Mouse (Mus musculus) neural tube, embryonic 11.5 days (tissue): Measurements from ENCODE around the gene Cnn2. TPM values are rescaled to one million over a fixed set of nuclear protein-coding genes. Genes with fewer than 3 reads are reported as not detected.
A peak's percentile ranks its signal among the peaks of the same experiment; 100 is the strongest.

ENCODE experiments used
- ATAC-seq: fragments of 200-750 bp; cut with Nextera tagmentation; 2 replicates; pipeline ENCODE4 v1.8.0; 2017; ENCODE audit warnings: moderate number of reproducible peaks, mild to moderate bottlenecking, moderate TSS enrichment, moderate library complexity; ENCODE audit not compliant: insufficient read depth, low FRiP score, low TSS enrichment
- DNase-seq: peaks from one replicate; pipeline ENCODE4 v3.0.0-alpha.2; 2015; ENCODE audit warnings: low spot score
- H3K27ac ChIP-seq: fragments of 300-500 bp; sonication (generic); 2 replicates; pipeline ENCODE4 v1.5.1; 2014; ENCODE audit warnings: low read depth, mild to moderate bottlenecking, low read length
- H3K27me3 ChIP-seq: fragments of 300-500 bp; sonication (generic); 2 replicates; pipeline ENCODE4 v1.6.1; 2014; ENCODE audit warnings: mild to moderate bottlenecking, low read length, mixed read lengths; ENCODE audit not compliant: control insufficient read depth, insufficient read depth
- H3K36me3 ChIP-seq: fragments of 300-500 bp; sonication (generic); 2 replicates; pipeline ENCODE4 v1.6.1; 2014; ENCODE audit warnings: mild to moderate bottlenecking, low read length, moderate library complexity, mixed read lengths; ENCODE audit not compliant: control insufficient read depth, insufficient read depth
- H3K4me1 ChIP-seq: fragments of 300-500 bp; sonication (generic); 2 replicates; pipeline ENCODE4 v1.6.1; 2014; ENCODE audit warnings: low read length, mixed read lengths; ENCODE audit not compliant: control insufficient read depth, insufficient read depth
- H3K4me2 ChIP-seq: fragments of 300-500 bp; sonication (generic); 2 replicates; pipeline ENCODE4 v1.6.1; 2014; ENCODE audit warnings: low read depth, mild to moderate bottlenecking, moderate library complexity
- H3K4me3 ChIP-seq: fragments of 300-500 bp; sonication (generic); 2 replicates; pipeline ENCODE4 v1.5.1; 2014; ENCODE audit warnings: low read depth, low read length
- H3K9ac ChIP-seq: fragments of 300-500 bp; sonication (generic); 2 replicates; pipeline ENCODE4 v1.6.1; 2014; ENCODE audit warnings: mild to moderate bottlenecking, low read length
- H3K9me3 ChIP-seq: fragments of 300-500 bp; sonication (generic); 2 replicates; pipeline ENCODE4 v1.6.1; 2016; ENCODE audit warnings: low read length; ENCODE audit not compliant: control insufficient read depth
- WGBS: fragments of 180-500 bp; shearing (Covaris S2); extraction: QIAGEN DNeasy Blood & Tissue Kit; methylation state at CpG from one replicate; pipeline ENCODE4 v1.1.7; 2014; 5-methylcytosine and 5-hydroxymethylcytosine counted together
- polyA plus RNA-seq: library from polyadenylated mRNA; unstranded; fragments of >200 nt; fragmentation: Nextera tagmentation; extraction: Ambion mirVana; gene quantifications from 2 replicates; pipeline ENCODE4 v1.2.1, GENCODE M21; 2014

Cnn2 gene
- polyA plus RNA-seq: 167 and 187 TPM in 2 replicates

- H3K4me2 ChIP-seq: peak within 1 kb of the TSS; percentile 47
- H3K27ac ChIP-seq: 0 out of 2 replicates have a peak within 1 kb of the TSS, but pooled peaks have one; percentile 44
- under 1% methylated on average over 59 of the region's 59 CpGs for WGBS
- peak within 1 kb of the TSS; percentile 62 for H3K9ac ChIP-seq
- peaks cover 5% of the 10 kb centered on the region; the same call in 1 of the 2 replicates for H3K9me3 ChIP-seq
- peak within 1 kb of the TSS; percentile 55 for H3K4me3 ChIP-seq
- peaks cover 32% of the 10 kb centered on the region for H3K27me3 ChIP-seq
- H3K4me1 ChIP-seq: peaks cover 7% of the 10 kb centered on the region; the same call in 1 of the 2 replicates
- ATAC-seq: no peak
- DNase-seq: peak; percentile 73
- no peaks in the 10 kb centered on the region; the same call in 1 of the 2 replicates for H3K36me3 ChIP-seq
Measured at GRCm38 (mm10) chr10:79988506-79989271, at the start of gene Cnn2. Cnn2 (plus strand) TSS chr10:79988584.

- no peaks in the 10 kb centered on the region for H3K27me3 ChIP-seq
- DNase-seq: no peak
- no peak overlapping the region for H3K27ac ChIP-seq
- H3K4me2 ChIP-seq: no peak overlapping the region
- H3K9me3 ChIP-seq: no peaks in the 10 kb centered on the region
- peaks cover 19% of the 10 kb centered on the region for H3K4me1 ChIP-seq
- ATAC-seq: no peak
- WGBS: 58% methylated on average over 7 of the region's 7 CpGs
- 0 out of 2 replicates have a peak, but pooled peaks cover 2% of the 10 kb centered on the region for H3K36me3 ChIP-seq
- no peak overlapping the region for H3K4me3 ChIP-seq
- no peak overlapping the region for H3K9ac ChIP-seq
Measured at GRCm38 (mm10) chr10:79940749-79941148, 47.6 kb upstream of the Cnn2 start.

GRCm38 (mm10) chr10:79942988-79943387 is 45.4 kb upstream of the Cnn2 start:
- ATAC-seq: no peak
- peaks cover 33% of the 10 kb centered on the region for H3K4me1 ChIP-seq
- H3K27me3 ChIP-seq: no peaks in the 10 kb centered on the region
- H3K36me3 ChIP-seq: 0 out of 2 replicates have a peak, but pooled peaks cover 2% of the 10 kb centered on the region
- no peak overlapping the region for H3K27ac ChIP-seq
- H3K4me3 ChIP-seq: no peak overlapping the region
- H3K9ac ChIP-seq: no peak overlapping the region
- no peaks in the 10 kb centered on the region for H3K9me3 ChIP-seq
- DNase-seq: no peak
- H3K4me2 ChIP-seq: no peak overlapping the region
- 96% methylated on average over 1 of the region's 1 CpGs for WGBS

- Histone ChIP-seq H3K4me2 (no peak overlapping the region), H3K27ac (no peak overlapping the region), H3K9ac (no peak overlapping the region), H3K4me3 (no peak overlapping the region), H3K4me1 (peaks cover 30% of the 10 kb centered on the region), H3K27me3 (no peaks in the 10 kb centered on the region), H3K9me3 (no peaks in the 10 kb centered on the region), H3K36me3 (peaks cover 5% of the 10 kb centered on the region; the same call in 1 of the 2 replicates)
- ATAC-seq (no peak), DNase-seq (no peak)
- WGBS: 69% methylated on average over 9 of the region's 9 CpGs
Measured at GRCm38 (mm10) chr10:79943471-79943901, 44.9 kb upstream of the Cnn2 start.

GRCm38 (mm10) chr10:79945507-79946234 is 42.7 kb upstream of the Cnn2 start:
- 8% methylated on average over 16 of the region's 16 CpGs for WGBS
- Histone ChIP-seq H3K4me2 (no peak overlapping the region), H3K9me3 (no peaks in the 10 kb centered on the region), H3K4me1 (peaks cover 30% of the 10 kb centered on the region), H3K27ac (peak overlapping the region; percentile 64; the same call in 1 of the 2 replicates), H3K27me3 (no peaks in the 10 kb centered on the region), H3K4me3 (no peak overlapping the region), H3K9ac (peak overlapping the region; percentile 26; the same call in 1 of the 2 replicates), H3K36me3 (peaks cover 12% of the 10 kb centered on the region)
- peak; percentile 70 for DNase-seq
- ATAC-seq: peak; percentile 78; the same call in 1 of the 2 replicates

GRCm38 (mm10) chr10:79946752-79947322 is 41.5 kb upstream of the Cnn2 start:
- Histone ChIP-seq H3K27ac (peak overlapping the region; percentile 7; the same call in 1 of the 2 replicates), H3K9me3 (no peaks in the 10 kb centered on the region), H3K4me1 (peaks cover 30% of the 10 kb centered on the region), H3K27me3 (no peaks in the 10 kb centered on the region), H3K36me3 (peaks cover 16% of the 10 kb centered on the region), H3K4me3 (no peak overlapping the region), H3K9ac (0 out of 2 replicates have a peak overlapping the region, but pooled peaks have one; percentile 32), H3K4me2 (no peak overlapping the region)
- WGBS: 15% methylated on average over 7 of the region's 7 CpGs
- peak; percentile 40 for ATAC-seq
- no peak for DNase-seq

GRCm38 (mm10) chr10:79947502-79947901 is 40.9 kb upstream of the Cnn2 start:
- H3K4me2 ChIP-seq: no peak overlapping the region
- peaks cover 14% of the 10 kb centered on the region for H3K36me3 ChIP-seq
- no peak for ATAC-seq
- 61% methylated on average over 6 of the region's 6 CpGs for WGBS
- H3K9ac ChIP-seq: no peak overlapping the region
- no peak overlapping the region for H3K27ac ChIP-seq
- H3K9me3 ChIP-seq: no peaks in the 10 kb centered on the region
- no peak for DNase-seq
- no peaks in the 10 kb centered on the region for H3K27me3 ChIP-seq
- H3K4me3 ChIP-seq: no peak overlapping the region
- peaks cover 30% of the 10 kb centered on the region for H3K4me1 ChIP-seq

GRCm38 (mm10) chr10:79949873-79950272 is 38.5 kb upstream of the Cnn2 start:
- Histone ChIP-seq H3K9ac (no peak overlapping the region), H3K4me3 (no peak overlapping the region), H3K36me3 (peaks cover 21% of the 10 kb centered on the region), H3K4me1 (peaks cover 22% of the 10 kb centered on the region), H3K27me3 (no peaks in the 10 kb centered on the region), H3K27ac (no peak overlapping the region), H3K9me3 (no peaks in the 10 kb centered on the region), H3K4me2 (no peak overlapping the region)
- no peak for ATAC-seq
- 91% methylated on average over 4 of the region's 4 CpGs for WGBS
- no peak for DNase-seq
